Mouse (Mus musculus) left cerebral cortex, adult 2 months (tissue): Measurements from ENCODE around the gene Upk3a. TPM values are rescaled to one million over a fixed set of nuclear protein-coding genes. Genes with fewer than 3 reads are reported as not detected.

Experiments
- DNase-seq, 2 experiments: peaks; one replicate each; pipeline ENCODE4 v3.0.0; 2021 to 2022; ENCODE audit warnings: low spot score in 2 of 2, mixed read lengths in 1 of 2; ENCODE audit errors: extremely low spot score in 1 of 2
- H3K27ac ChIP-seq: fragments of 200-600 bp; 2 replicates; pipeline ENCODE4 v1.8.1; 2022
- H3K4me3 ChIP-seq: fragments of 200-600 bp; 2 replicates; pipeline ENCODE4 v1.8.1; 2022
- CTCF ChIP-seq: fragments of 200-600 bp; IDR thresholded peaks from 2 replicates; pipeline ENCODE4 v1.8.1; 2022; ENCODE audit warnings: antibody characterized with exemption, mild to moderate bottlenecking, moderate library complexity
- intact Hi-C: fragments of 180-260 bp; cut with DNase I; formaldehyde crosslinking; loops from one replicate; pipeline ENCODE4 v1.15.1; 2025
- total RNA-seq, 2 experiments: library from RNA; stranded (reverse); gene quantifications; 2 replicates each; pipeline ENCODE4 v1.2.3; 2021

The Upk3a gene
- total RNA-seq, 2 experiments from 2014 or later: not detected

DNA sequence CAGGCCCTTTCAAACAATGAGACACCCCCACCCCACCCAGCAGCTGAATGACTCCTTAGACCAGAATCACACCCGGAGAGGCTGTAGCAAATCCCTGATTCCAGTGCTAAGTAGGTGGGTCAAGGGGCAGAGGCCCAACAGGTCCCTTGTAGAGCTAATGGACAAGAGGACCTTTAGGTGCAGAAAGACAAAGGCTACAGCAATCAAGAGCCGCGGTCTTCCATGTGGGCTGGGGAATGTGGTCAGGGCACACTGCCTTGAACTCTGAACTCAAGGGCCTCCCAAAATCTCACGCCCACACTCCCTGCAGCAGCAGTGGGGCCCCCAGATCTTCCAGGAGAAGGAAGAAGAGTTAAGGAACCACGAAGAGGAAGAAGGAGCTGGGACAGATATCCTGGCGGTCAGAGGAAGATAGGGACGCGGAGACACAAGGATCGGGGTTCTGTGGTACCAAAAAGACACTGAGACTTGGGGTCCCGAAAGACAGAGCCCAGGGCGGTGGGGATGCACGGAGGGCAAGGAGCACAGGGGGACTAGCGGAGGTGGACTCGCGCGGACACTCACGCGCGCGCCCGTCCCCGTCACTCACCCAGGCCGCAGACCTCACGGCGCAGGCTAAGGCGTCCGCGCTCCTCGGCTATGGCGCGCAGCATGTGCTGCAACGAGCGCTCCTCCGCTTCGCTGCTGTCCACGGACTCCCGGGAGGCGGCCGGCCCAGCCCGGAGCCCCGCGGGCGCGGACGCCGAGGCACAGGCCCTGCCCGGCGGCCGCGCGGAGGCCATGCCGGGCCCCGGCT lies 29.7 kb upstream of the Upk3a start:
- intact Hi-C loops: loop anchor here (2.0 kb wide), 1 partner anchor 26 kb away; no protein-coding TSS in a partner anchor
- H3K27ac ChIP-seq: peak overlapping the region; percentile 89
- no peak; the same call in 1 of the 2 replicates for TF ChIP-seq CTCF
- H3K4me3 ChIP-seq: peak overlapping the region; percentile 92
- peak in 1 of 2 experiments; percentile 48 for DNase-seq

DNA sequence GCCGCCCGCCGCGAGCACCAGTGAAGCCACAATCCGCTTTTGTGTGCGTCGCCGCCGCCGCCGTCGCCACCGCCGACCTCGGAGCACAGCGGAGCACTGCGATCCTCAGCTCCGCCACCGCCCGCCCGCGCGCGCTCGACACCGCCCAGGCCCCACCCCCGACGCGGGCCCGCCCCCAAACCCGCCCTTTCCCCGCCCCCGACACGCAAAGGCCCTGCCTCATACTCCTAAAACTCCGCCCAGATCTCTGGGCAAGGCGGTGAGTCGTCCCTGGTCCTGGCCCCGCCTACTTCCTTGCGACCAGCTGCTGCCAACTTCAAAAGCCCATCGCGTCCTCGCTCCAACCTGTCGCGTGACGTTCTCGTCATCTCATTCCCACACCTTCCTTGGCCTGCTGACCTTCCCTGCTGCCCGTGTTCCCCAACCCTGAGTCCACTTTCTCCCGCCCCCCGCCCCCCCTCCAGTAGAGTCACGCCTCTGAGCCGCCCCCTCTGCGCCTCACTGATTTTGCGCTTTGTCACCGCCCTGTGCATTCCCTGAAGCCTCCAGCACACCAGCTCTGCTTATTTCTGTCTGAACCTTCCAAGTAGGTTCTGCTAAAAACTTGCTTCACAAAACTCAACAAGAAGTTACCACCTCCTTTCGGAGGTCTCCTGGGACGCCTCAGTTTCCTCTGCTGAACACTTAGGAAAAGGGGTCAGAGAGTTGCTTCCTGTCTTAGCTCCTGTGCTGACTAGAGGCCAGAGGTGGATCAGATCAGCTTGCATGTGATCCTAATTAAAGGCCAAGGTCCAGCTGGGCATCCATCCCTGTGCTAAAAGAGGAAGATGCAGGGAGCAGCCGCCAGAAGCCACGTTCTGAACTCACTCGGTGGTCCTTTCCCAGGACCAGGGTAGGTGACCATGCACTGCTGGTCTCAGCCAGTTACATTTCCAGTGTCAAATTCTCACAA lies 28.8 kb upstream of the Upk3a start, which contains the start of gene 5031439G07Rik:
5031439G07Rik (minus strand) TSS at position 678 of the 952 bp plus-strand sequence.
- DNase-seq: peak; percentile 78 to 85
- peak within 1 kb of the TSS; percentile 89 for H3K27ac ChIP-seq
- no peak; the same call in none of the 2 replicates for TF ChIP-seq CTCF
- intact Hi-C loops: loop anchor here (2.0 kb wide), 1 partner anchor 27 kb away; no protein-coding TSS in a partner anchor
- peak within 1 kb of the TSS; percentile 92 for H3K4me3 ChIP-seq

DNA sequence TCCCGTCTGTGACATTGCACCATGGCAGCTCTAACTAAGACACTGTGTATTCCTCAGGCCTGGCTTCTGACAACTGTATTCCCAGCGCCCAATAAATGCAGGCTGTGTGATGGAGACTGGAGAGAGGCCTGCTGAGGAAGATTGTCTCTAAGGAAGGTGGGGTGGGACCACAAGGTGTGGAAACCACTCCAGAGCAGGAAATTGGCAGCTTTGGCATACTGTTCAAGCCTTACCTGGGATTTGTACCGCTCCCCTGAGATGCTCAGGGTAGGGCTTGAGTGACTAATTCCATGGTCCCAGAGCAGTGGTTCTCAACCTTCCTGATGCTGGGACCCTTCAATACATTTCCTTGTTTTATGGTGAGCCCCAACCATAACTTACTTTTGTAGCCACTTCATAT lies 27.8 kb upstream of the Upk3a start:
- no peak overlapping the region for H3K27ac ChIP-seq
- TF ChIP-seq CTCF: no peak
- H3K4me3 ChIP-seq: no peak overlapping the region
- intact Hi-C loops: no loop called here
- DNase-seq: peak in 1 of 2 experiments; percentile 7

- no peak for TF ChIP-seq CTCF
- peak in 1 of 2 experiments; percentile 13 for DNase-seq
- intact Hi-C loops: loop anchor here (10.0 kb wide), 1 partner anchor 135 kb away; the partner anchor contains the start of gene Phf21b
- no peak overlapping the region for H3K4me3 ChIP-seq
- no peak overlapping the region for H3K27ac ChIP-seq
Observed at GRCm38 (mm10) chr15:84989771-84990170, 27.2 kb upstream of the Upk3a start.

DNA sequence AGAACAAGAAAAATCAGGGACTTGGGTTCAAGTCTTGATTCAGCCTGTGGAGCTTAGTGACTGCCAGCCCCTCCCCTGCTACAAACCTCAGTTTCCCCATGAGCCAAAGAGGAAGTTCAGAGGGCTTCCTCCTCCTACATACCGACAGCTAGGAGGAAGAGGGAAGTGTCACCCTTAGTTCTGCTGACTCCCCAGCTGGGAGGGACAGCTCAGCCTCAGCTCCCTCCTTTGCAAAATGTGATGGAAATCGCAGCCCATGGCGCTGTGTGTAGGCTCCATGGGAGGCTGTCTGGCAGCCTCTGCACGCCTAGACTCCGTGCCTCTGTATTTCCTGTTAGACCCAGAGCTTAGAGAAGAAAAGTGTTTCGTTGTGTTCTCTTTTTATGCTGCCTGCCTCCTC lies 22.4 kb upstream of the Upk3a start:
- Histone ChIP-seq H3K27ac (no peak overlapping the region), H3K4me3 (no peak overlapping the region)
- TF ChIP-seq CTCF: no peak
- intact Hi-C loops: loop anchor here (10.0 kb wide), 1 partner anchor 140 kb away; the partner anchor contains the start of gene Phf21b
- no peak for DNase-seq

DNA sequence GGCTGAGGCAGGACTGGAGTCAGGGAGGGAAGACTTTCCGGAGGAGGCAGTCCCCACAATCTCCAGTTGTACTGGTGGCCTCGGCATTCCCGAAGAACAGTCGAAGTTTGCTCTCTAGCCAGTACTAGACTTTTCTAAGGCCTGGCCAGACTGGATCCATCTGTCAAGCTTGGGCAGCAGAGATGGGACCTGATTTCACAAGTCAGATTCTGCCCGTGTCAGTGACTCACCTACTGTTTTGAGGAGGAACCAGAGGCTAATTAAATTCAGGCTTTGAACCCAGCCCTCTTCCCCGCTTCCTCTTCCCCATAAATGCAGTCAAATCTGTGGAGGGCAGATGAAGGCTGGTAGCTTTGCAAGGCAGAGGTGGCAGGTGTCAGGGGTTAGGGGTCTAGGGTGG lies 21.9 kb upstream of the Upk3a start:
- no peak for DNase-seq
- intact Hi-C loops: loop anchor here (5.0 to 10.0 kb wide), 3 partner anchors 123 to 238 kb away; partner anchors contain the start of gene Phf21b
- TF ChIP-seq CTCF: no peak
- Histone ChIP-seq H3K4me3 (no peak overlapping the region), H3K27ac (no peak overlapping the region)

DNA sequence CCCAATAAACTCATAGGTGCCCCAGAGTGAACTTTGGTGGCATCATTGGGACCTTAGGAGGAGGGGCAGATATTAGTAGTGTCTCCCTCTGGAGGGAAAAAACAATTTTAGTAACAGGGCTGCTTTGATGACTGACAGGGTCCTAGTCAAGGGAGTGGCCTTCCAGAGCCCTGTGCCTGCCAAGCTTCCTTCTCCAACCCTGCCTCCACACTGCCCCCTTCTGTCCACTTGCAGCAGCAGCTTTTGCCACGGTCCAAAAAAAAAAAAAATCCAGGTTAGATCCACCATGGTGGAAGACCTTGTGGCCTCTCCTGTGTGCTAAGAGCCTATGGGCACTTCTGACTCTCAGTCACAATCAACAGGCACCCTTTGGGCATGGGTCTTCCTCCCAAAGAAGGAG lies 21.0 kb upstream of the Upk3a start:
- TF ChIP-seq CTCF: peak; percentile 75
- peak in 1 of 2 experiments; percentile 49 for DNase-seq
- intact Hi-C loops: loop anchor here (2.0 to 10.0 kb wide), 4 partner anchors 71 to 239 kb away; partner anchors contain the start of gene Phf21b
- H3K27ac ChIP-seq: no peak overlapping the region
- no peak overlapping the region for H3K4me3 ChIP-seq

DNA sequence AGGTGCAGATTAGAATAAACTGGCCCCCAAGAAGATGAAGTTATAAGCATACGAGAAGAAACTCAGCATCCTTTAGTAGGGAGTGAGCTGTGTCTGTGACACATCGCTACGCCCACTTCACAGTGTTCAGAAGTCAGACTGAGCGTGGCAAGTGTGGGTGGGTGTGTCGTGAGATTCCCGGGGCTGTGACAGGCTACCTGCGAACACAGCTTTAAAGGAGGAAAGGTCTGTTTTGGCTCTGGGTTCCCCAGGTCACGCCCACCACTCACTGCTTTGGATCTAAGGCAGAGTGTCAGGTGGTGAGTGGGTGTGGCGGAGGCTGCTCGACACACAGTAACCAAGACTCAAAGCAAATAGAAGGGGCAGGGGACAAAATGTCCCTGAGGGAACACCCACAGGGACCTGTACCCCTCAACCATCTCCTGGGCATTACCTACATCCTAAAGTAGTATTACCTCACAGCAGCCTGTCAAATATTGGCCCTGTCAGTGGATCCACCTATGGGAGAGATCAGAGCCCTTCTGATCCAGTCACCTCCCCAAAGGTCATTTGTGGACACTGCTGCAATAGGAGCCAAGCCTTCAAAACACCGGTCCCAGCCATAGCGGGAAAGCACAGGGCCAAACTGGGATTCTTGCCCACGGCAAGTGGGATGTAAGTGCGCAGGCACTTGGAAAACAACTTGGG lies 19.0 kb upstream of the Upk3a start:
- no peak for TF ChIP-seq CTCF
- DNase-seq: peak; percentile 77 to 78
- intact Hi-C loops: loop anchor here (2.0 to 10.0 kb wide), 4 partner anchors 73 to 241 kb away; partner anchors contain the start of gene Phf21b
- Histone ChIP-seq H3K4me3 (no peak overlapping the region), H3K27ac (no peak overlapping the region)

DNA sequence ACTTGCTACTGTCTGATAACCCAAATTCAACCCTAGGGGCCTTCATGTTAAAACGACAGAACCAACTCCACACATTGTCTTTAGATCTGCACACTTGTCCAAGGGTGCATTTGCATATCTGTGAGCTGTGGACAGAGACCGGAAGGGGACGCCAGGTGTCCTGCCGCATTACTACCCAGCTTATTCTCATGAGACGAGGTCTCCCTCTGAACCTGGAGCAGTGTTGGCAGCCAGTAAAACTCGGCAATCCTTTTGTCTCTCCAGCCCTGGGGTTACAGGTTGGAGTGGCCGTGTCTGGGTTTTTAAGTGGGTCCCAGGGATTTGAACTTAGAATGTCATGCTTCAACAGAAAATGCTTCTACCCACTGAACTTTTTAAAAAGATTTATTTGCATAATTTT lies 17.0 kb upstream of the Upk3a start:
- Histone ChIP-seq H3K27ac (no peak overlapping the region), H3K4me3 (no peak overlapping the region)
- no peak for TF ChIP-seq CTCF
- intact Hi-C loops: loop anchor here (5.0 to 10.0 kb wide), 3 partner anchors 128 to 243 kb away; partner anchors contain the start of gene Phf21b
- no peak for DNase-seq

GRCm38 (mm10) chr15:85000984-85001982 lies 15.7 kb upstream of the Upk3a start:
- peak; percentile 81 for DNase-seq
- peak overlapping the region; percentile 7; the same call in 1 of the 2 replicates for H3K27ac ChIP-seq
- H3K4me3 ChIP-seq: no peak overlapping the region
- intact Hi-C loops: loop anchor here (1.0 kb wide), 3 partner anchors 14 to 69 kb away; no protein-coding TSS in a partner anchor
- peak; percentile 94 for TF ChIP-seq CTCF
